ENCODE assay signal across 12 mouse cellular contexts in genomic region chr19:53047208-53047607, GRCm38 (mm10). TPM values are rescaled to one million over a fixed set of nuclear protein-coding genes. Genes with fewer than 3 reads are reported as not detected.
DNase-seq lines count a peak whose midpoint lies in the region; ATAC-seq lines count a peak whose summit lies in the region.
"Had no signal": no experiment of that assay in that cellular context is flagged by ENCODE, and none has a peak within 500 bp of the region (broad histone marks: within the 10 kb centered on the region; RNA-seq: fewer than 3 reads in every experiment).

No protein-coding gene starts in this region.

- H3K27me3 ChIP-seq in kidney, embryonic 16.5 days (ENCODE audit: insufficient read depth, low read length), result no peaks in the 10 kb centered on the region
- H3K27me3 ChIP-seq: liver, embryonic 13.5 days; midbrain, embryonic 12.5 days had no signal

- intact Hi-C loops in heart, postnatal 10 days (cut with DNase I), result no loop called here

- no peak overlapping the region for H3K9ac ChIP-seq in kidney, embryonic 16.5 days (replicated peaks; ENCODE audit: low read length)
- H3K9ac ChIP-seq: liver, embryonic 13.5 days; midbrain, embryonic 12.5 days had no signal

- no peak overlapping the region for H3K4me2 ChIP-seq in kidney, embryonic 16.5 days (replicated peaks; ENCODE audit: low read depth, low read length)
- H3K4me2 ChIP-seq: liver, embryonic 13.5 days; midbrain, embryonic 12.5 days had no signal

- H3K9me3 ChIP-seq in kidney, embryonic 16.5 days (ENCODE audit: low read length), result peaks cover 8% of the 10 kb centered on the region; the same call in 1 of the 2 replicates
- H3K9me3 ChIP-seq: liver, embryonic 13.5 days had no signal

- ATAC-seq in kidney, embryonic 16.5 days (ENCODE audit: low FRiP score, low TSS enrichment), result no peak
- ATAC-seq: activated CD4-positive, CD25-positive, alpha-beta regulatory T cell, adult 4 months had no signal

- H3K4me3 ChIP-seq in kidney, embryonic 16.5 days (ENCODE audit: low read length), result no peak overlapping the region
- H3K4me3 ChIP-seq: erythroblast, embryonic 14.5 days; liver, embryonic 13.5 days; midbrain, embryonic 12.5 days had no signal

- 65% methylated on average over 5 of the region's 5 CpGs for WGBS in kidney, embryonic 16.5 days

- H3K27ac ChIP-seq in kidney, embryonic 16.5 days (ENCODE audit: low read length), result peak overlapping the region; percentile 61; the same call in 1 of the 2 replicates
- H3K27ac ChIP-seq: liver, embryonic 13.5 days; midbrain, embryonic 12.5 days had no signal

- DNase-seq in adrenal gland, postnatal 14 days, result peak; percentile 40
- DNase-seq in adrenal gland, adult (ENCODE audit: inconsistent age in 2 of 2, low spot score in 1 of 2), result no peak
- DNase-seq in kidney, adult 8-10 months, result no peak
- peak; percentile 56 to 61 for DNase-seq in heart, postnatal 10 days
- DNase-seq in lung, postnatal 36 days, result peak; percentile 59
- no peak for DNase-seq in ovary, postnatal 10 days (ENCODE audit: low spot score)
- DNase-seq in natural killer cell, adult 2 months (ENCODE audit: low spot score in 2 of 2), result no peak
- DNase-seq: liver, embryonic 13.5 days had no signal

- 0 out of 2 replicates have a peak, but pooled peaks cover 9% of the 10 kb centered on the region for H3K4me1 ChIP-seq in kidney, embryonic 16.5 days (ENCODE audit: insufficient read depth, low read length)

- H3K36me3 ChIP-seq in kidney, embryonic 16.5 days (ENCODE audit: insufficient read depth, low read length), result no peaks in the 10 kb centered on the region
- H3K36me3 ChIP-seq: liver, embryonic 13.5 days; midbrain, embryonic 12.5 days had no signal

RNA-seq across cellular contexts. Expression of gene Xpnpep1, which starts 7.2 kb away (rescaled TPM):
- total RNA-seq in adrenal gland, postnatal 14 days (2021), result 104 and 108 TPM in 2 replicates
- polyA plus RNA-seq in kidney, embryonic 16.5 days (2015; fragmentation: Nextera tagmentation; extraction: Ambion mirVana), result 166 and 167 TPM in 2 replicates
- total RNA-seq in heart, postnatal 10 days (2021), result 100 to 1,000 TPM; 124 to 125 TPM

Comparison
In these comparisons a context has a peak if more than half of its experiments do, and no peak if none do; other contexts are left out.
1. DNase-seq: peak in adrenal gland, postnatal 14 days (single experiment), heart, postnatal 10 days (2 of 2) and lung, postnatal 36 days (single experiment); none in adrenal gland, adult (0 of 2), kidney, adult 8-10 months (0 of 2), ovary, postnatal 10 days (single experiment) and natural killer cell, adult 2 months (0 of 2).